Mouse (Mus musculus) ES-E14 (cell line): ENCODE measurements around the gene Sh3d19. TPM values are rescaled to one million over a fixed set of nuclear protein-coding genes. Genes with fewer than 3 reads are reported as not detected.

Source experiments
- DNase-seq: peaks from one replicate; pipeline ENCODE4 v3.0.0-alpha.2; 2013; ENCODE audit warnings: low read depth, low spot score
- H3K27ac ChIP-seq: 2 replicates; pipeline ENCODE4 v1.5.1; 2012; ENCODE audit warnings: low read depth, mild to moderate bottlenecking, low read length, moderate library complexity, mixed read lengths; ENCODE audit not compliant: poor library complexity, insufficient read depth, severe bottlenecking
- H3K36me3 ChIP-seq: 2 replicates; pipeline ENCODE4 v1.6.1; 2012; ENCODE audit warnings: mild to moderate bottlenecking, low read length, moderate library complexity, mixed read lengths; ENCODE audit not compliant: control insufficient read depth, poor library complexity, insufficient read depth, severe bottlenecking
- H3K4me1 ChIP-seq, 2 experiments: fragments of 150-350 bp in 1 of 2; sonication (generic) in 1 of 2; 2 replicates each; pipeline ENCODE4 v1.6.1; 2012; ENCODE audit warnings: low read length in 2 of 2, mild to moderate bottlenecking in 1 of 2, mixed read lengths in 1 of 2; ENCODE audit not compliant: control insufficient read depth in 2 of 2, insufficient read depth in 2 of 2, poor library complexity in 1 of 2
- H3K4me3 ChIP-seq, 2 experiments: fragments of 150-350 bp in 1 of 2; sonication (generic) in 1 of 2; 2 replicates each; pipeline ENCODE4 v1.5.1; 2012; ENCODE audit warnings: low read length in 2 of 2, low read depth in 1 of 2, mild to moderate bottlenecking in 1 of 2, mixed read lengths in 1 of 2; ENCODE audit not compliant: insufficient read depth in 1 of 2, poor library complexity in 1 of 2, severe bottlenecking in 1 of 2
- H3K9ac ChIP-seq: 2 replicates; pipeline ENCODE4 v1.6.1; 2012; ENCODE audit warnings: low read depth, mild to moderate bottlenecking, low read length, mixed read lengths; ENCODE audit not compliant: poor library complexity, insufficient read depth, severe bottlenecking
- H3K9me3 ChIP-seq: fragments of 150-350 bp; sonication (generic); 2 replicates; pipeline ENCODE4 v1.6.1; 2012; ENCODE audit warnings: low read depth, mild to moderate bottlenecking, low read length; ENCODE audit not compliant: control insufficient read depth, insufficient read depth
- CHD2 ChIP-seq: IDR thresholded peaks from 2 replicates; pipeline ENCODE4 v1.6.1; 2014; ENCODE audit warnings: mild to moderate bottlenecking, low read depth, low read length, inconsistent platforms
- HCFC1 ChIP-seq: IDR thresholded peaks from 2 replicates; pipeline ENCODE4 v1.6.1; 2012; ENCODE audit warnings: low read length, inconsistent platforms, borderline replicate concordance; ENCODE audit not compliant: insufficient read depth
- MAFK ChIP-seq: IDR thresholded peaks from 2 replicates; pipeline ENCODE4 v1.6.1; 2014; ENCODE audit warnings: mild to moderate bottlenecking, low read depth, low read length, inconsistent platforms; ENCODE audit not compliant: insufficient read depth
- ZC3H11A ChIP-seq: IDR thresholded peaks from 2 replicates; pipeline ENCODE4 v1.6.1; 2012; ENCODE audit warnings: low read depth, mild to moderate bottlenecking, inconsistent platforms, low read length, borderline replicate concordance
- ZNF384 ChIP-seq: IDR thresholded peaks from 2 replicates; pipeline ENCODE4 v1.6.1; 2012; ENCODE audit warnings: low read depth, low read length, inconsistent platforms
- in situ Hi-C, 2 experiments: fragments of 600-800 bp; cut with MboI; formaldehyde crosslinking; loops; one replicate each; pipeline ENCODE4 v1.15.1; 2025; ENCODE audit warnings: low sequenced_read_pairs in 2 of 2, inconsistent platforms in 1 of 2; ENCODE audit not compliant: unreplicated experiment in 2 of 2
- total RNA-seq: library from RNA; depleted of rRNA; stranded (reverse); fragments of 300-350 nt; gene quantifications from 2 replicates; pipeline ENCODE4 v1.2.3, GENCODE M21; 2012

Sh3d19 gene
- total RNA-seq, 1 experiment: 13.2 TPM

DNA sequence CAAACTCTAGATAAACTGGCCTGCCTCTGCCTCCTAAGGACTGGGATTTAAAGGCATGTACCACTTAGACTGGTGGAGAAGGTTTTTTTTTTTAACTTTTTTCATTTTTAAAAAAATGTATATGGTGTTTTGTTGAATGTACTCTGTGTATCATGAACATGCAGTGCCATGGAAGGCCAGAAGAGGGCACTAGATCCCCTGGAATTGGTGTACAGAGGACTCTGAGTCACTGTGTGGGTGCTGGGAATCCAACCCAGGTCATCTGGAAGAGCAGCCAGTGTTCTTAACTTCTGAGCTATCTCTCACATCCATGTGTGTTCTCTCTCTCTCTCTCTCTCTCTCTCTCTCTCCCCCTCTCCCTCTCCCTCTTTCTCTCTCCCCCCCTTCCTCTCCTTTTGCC is 151.2 kb downstream of the Sh3d19 start:
- TF ChIP-seq ZC3H11A: no peak
- TF ChIP-seq HCFC1: no peak
- no peak for TF ChIP-seq CHD2
- TF ChIP-seq ZNF384: no peak
- no peak for TF ChIP-seq MAFK
- H3K36me3 ChIP-seq: peaks cover 4% of the 10 kb centered on the region
- H3K9ac ChIP-seq: no peak overlapping the region
- DNase-seq: no peak
- H3K27ac ChIP-seq: no peak overlapping the region
- no peak overlapping the region for H3K4me3 ChIP-seq
- in situ Hi-C loops: loop anchor here in 1 of 2 experiments (25.0 kb wide), 1 partner anchor 410 kb away; no protein-coding TSS in a partner anchor
- peaks cover 0 to 2% of the 10 kb centered on the region in 2 experiments; a peak in 1 of 4 replicates for H3K4me1 ChIP-seq
- no peaks in the 10 kb centered on the region for H3K9me3 ChIP-seq

DNA sequence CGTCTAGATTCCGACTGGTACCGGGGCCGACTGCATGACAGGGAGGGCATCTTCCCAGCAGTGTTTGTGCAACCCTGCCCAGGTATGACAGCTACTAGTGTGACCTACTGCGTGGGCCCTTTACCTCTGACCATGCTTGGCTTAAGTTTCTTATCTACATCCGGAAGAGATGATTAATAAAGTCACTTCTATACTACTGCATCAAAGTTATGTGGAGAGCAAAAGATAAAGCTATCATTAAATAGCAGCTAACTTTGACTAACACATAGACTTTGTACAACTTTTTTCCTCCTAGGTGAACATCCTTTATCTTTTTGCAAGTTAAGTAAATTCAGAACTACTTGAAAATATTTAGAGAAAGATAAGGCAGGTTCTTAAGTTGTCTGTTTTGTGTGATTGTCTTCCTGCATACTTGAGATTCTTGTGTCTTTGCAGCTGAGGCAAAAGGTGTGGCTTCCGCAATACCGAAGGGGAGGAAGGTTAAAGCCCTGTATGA is 152.4 kb downstream of the Sh3d19 start:
- no peak for DNase-seq
- H3K36me3 ChIP-seq: peaks cover 4% of the 10 kb centered on the region
- no peak overlapping the region for H3K4me3 ChIP-seq
- H3K4me1 ChIP-seq: peaks cover 0 to 2% of the 10 kb centered on the region in 2 experiments; a peak in 1 of 4 replicates
- TF ChIP-seq MAFK (no peak), ZC3H11A (no peak)
- H3K27ac ChIP-seq: no peak overlapping the region
- H3K9me3 ChIP-seq: no peaks in the 10 kb centered on the region
- no peak overlapping the region for H3K9ac ChIP-seq
- in situ Hi-C loops: loop anchor here in 1 of 2 experiments (25.0 kb wide), 1 partner anchor 411 kb away; no protein-coding TSS in a partner anchor

DNA sequence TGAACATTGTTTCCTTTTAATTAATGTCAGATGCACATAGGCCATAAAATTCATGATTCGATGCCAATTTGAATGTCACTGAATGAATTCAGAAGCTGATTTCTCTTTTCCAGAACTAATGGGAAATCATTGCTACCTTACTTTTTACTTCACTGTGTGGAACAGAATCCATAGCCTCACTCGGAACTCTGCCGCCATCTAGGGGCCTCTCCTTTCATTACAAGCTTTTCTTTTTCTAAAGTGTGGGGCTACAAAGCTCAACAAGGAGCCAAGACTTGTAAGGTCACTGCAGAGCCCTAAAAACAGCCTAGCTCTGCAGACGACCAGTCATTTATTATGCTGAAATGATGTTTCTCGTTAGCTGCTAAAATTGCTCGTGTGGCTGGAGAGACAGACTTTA is 158.8 kb downstream of the Sh3d19 start:
- in situ Hi-C loops: no loop called here
- H3K4me3 ChIP-seq: no peak overlapping the region
- no peaks in the 10 kb centered on the region for H3K9me3 ChIP-seq
- no peak for TF ChIP-seq MAFK
- 0 out of 2 replicates have a peak, but pooled peaks have one; percentile 51 for TF ChIP-seq ZC3H11A
- H3K9ac ChIP-seq: no peak overlapping the region
- peak; percentile 68 for DNase-seq
- H3K36me3 ChIP-seq: peaks cover 2% of the 10 kb centered on the region; the same call in 1 of the 2 replicates
- no peaks in the 10 kb centered on the region for H3K4me1 ChIP-seq
- no peak overlapping the region for H3K27ac ChIP-seq

DNA sequence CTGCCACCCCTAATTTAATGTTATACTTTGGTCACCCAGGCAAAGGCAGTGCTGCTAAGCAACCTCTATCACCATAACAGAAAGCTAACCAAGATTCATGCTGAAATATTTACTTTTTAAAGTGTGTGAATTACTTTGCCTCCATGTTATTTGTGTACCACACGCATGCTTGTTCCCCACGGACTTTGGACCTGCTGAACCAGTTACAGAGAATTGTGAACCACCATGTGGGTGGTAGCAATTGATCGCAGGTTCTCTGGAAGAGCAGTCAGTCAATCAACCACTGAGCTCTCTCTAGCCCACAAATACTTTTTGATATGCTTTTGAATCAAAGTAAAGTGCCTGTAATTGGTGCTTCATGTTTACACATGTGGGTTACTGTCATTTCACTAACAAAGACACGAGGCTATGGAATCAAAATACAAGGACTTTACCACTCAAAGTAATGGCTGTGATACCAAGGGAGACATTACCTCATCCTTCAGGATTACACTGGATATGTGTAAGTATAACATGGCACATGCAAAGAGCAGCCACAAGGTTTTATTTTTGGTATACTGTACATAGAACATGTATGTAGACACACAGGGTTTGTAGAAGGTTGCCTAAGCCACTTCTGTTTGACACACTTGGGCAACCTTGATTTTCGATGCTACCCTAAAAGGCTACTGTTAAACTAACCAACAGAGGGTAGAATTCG is 164.2 kb downstream of the Sh3d19 start:
- Histone ChIP-seq H3K9ac (no peak overlapping the region), H3K4me1 (no peaks in the 10 kb centered on the region), H3K36me3 (peaks cover 14% of the 10 kb centered on the region), H3K4me3 (no peak overlapping the region), H3K27ac (no peak overlapping the region), H3K9me3 (no peaks in the 10 kb centered on the region)
- no peak; the same call in 1 of the 2 replicates for TF ChIP-seq CHD2
- no peak for TF ChIP-seq HCFC1
- no peak for TF ChIP-seq ZNF384
- TF ChIP-seq MAFK: no peak
- no peak for TF ChIP-seq ZC3H11A
- no peak for DNase-seq
- in situ Hi-C loops: no loop called here
